Mouse (Mus musculus) splenic B cell, adult 2 months (primary cell): ENCODE measurements around the gene Gm3055.
"Not testable (repeated sequence)": the region's sequence is repeated elsewhere in the genome, so short reads cannot be mapped to it uniquely, and the experiment has no call there.

Source experiments
- DNase-seq: peaks from one replicate; pipeline ENCODE4 v3.0.0-alpha.2; 2011; ENCODE audit warnings: low read depth, low spot score
- H3K27me3 ChIP-seq: 2 replicates; pipeline ENCODE4 v1.6.1; 2012; ENCODE audit warnings: mild to moderate bottlenecking, low read length, moderate library complexity, mixed read lengths; ENCODE audit not compliant: control insufficient read depth, poor library complexity, insufficient read depth, severe bottlenecking
- H3K36me3 ChIP-seq: 2 replicates; pipeline ENCODE4 v1.6.1; 2012; ENCODE audit warnings: mild to moderate bottlenecking, low read length, moderate library complexity, mixed read lengths; ENCODE audit not compliant: control insufficient read depth, poor library complexity, insufficient read depth, severe bottlenecking

Gm3055 gene

DNA sequence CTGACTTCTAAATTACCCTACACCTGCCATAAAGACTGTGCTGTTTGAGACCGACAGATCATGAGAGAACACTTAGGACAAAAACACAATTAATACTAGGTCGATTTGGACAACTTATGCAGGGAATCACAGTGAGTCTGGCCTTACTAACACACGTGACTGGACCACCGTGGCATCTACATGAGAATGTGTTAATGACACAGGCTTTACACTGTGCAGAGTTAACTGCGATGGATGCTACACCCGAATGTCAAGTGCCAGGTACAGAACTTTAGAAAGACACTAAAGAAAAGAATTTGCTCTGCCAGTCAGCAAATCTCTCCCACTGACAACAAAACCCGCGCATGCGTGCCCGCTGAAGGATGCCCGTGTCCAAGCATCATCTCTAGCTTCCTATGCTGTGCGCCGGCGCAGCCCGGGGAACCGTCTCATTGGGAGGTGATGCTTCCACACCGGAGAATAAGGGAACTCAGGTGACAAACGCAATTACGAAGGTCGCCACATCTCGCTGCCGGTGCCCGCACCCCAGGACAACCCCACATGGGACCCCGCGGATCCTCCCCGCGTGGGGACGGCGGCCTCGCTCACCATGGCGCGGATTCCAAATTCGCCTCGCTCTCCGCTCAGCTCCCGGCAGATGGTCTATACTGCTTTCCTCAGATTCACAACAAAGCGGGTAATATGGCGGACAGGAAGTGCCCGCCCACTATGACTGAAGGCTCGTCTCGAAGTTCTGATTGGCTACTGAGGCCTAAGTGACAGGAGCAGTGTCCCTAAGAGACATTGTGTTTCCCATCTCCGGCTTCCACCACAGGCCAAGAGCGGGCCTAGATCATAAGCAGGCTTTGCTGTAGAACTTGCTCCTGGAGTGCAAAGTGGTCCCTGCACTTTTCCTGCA, at the start of gene Gm3055:
TSS of gene Gm3055 (minus strand) at position 656 of the 898 bp plus-strand sequence.
- not testable (repeated sequence) for H3K27me3 ChIP-seq, H3K36me3 ChIP-seq, DNase-seq

GRCm38 (mm10) chr10:81811899-81812298, 40.9 kb upstream of the Gm3055 start, which contains the start of gene Gm4767:
TSS of gene Gm4767 (plus strand) at chr10:81812186.
- H3K27me3 ChIP-seq, DNase-seq, H3K36me3 ChIP-seq: not testable (repeated sequence)

- DNase-seq = not testable (repeated sequence)
Observed at GRCm38 (mm10) chr10:81771404-81771777, 430 bp upstream of the Gm3055 start.

DNA sequence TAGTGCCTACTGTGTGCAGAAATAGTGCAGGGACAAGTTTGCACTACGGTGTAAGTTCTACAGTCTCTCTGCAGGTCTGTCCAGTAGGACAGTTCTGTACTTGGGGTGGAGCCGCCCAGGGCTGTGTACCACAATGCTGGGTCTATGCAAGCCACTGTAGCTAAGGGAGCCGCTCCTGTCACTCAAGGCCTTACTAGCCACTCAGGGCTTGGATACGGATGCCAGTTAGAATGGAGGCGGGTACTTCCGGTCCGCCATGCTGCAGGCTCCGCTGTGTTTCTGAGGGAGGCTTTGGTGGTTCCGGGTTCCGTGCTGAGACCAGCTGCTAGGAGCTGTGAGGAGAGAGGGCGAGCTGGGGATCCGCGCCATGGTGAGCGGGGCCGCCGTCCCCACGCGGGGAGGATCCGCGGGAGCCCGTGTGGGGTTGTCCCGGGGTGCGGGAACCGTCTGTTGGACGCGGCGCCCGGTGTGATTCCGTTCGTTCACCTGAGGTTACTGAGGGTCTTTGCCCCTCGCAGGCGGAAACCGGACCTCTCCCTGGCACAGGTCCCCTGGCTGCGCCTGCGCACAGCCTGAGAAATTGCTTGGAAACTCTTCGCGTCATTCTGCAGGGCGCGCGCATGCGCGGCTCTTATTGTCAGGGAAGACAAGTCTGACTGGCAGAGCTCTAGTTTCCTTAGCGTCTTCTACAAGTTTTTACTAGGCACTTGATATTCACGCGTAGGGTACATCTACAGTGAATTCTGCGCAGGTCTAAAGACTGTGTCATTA, 66.2 kb downstream of the Gm3055 start, which contains the start of gene Zfp433:
TSS of gene Zfp433 (plus strand) at position 295 of the 771 bp plus-strand sequence.
- H3K36me3 ChIP-seq, H3K27me3 ChIP-seq, DNase-seq: not testable (repeated sequence)

More at GRCm38 (mm10) chr10:81771404-81771777, 430 bp upstream of the Gm3055 start:
- H3K36me3 ChIP-seq, H3K27me3 ChIP-seq: not testable (repeated sequence)
